Mouse (Mus musculus) brown adipose tissue, adult 24 weeks (tissue): ENCODE results near the gene Tmem56. TPM values are rescaled to one million over a fixed set of nuclear protein-coding genes. Genes with fewer than 3 reads are reported as not detected.

Experiments
- H3K27ac ChIP-seq: fragments of 200-500 bp; replicated peaks from 2 replicates; pipeline ENCODE4 v1.5.1; 2012; ENCODE audit warnings: low read depth, mild to moderate bottlenecking, low read length
- H3K4me1 ChIP-seq: fragments of 200-500 bp; 2 replicates; pipeline ENCODE4 v1.6.1; 2012; ENCODE audit warnings: low read length, mixed read lengths; ENCODE audit not compliant: control insufficient read depth, insufficient read depth, insufficient read length
- H3K4me3 ChIP-seq: fragments of 200-500 bp; 2 replicates; pipeline ENCODE4 v1.5.1; 2012; ENCODE audit warnings: low read depth, mild to moderate bottlenecking, low read length, moderate library complexity; ENCODE audit not compliant: insufficient read depth
- polyA plus RNA-seq: library from polyadenylated mRNA; stranded (reverse); fragments of >200 nt; gene quantifications from 2 replicates; pipeline ENCODE4 v1.2.4, GENCODE M21; 2012; ENCODE audit not compliant: missing spikeins, insufficient read depth, insufficient read length

The Tmem56 gene
- polyA plus RNA-seq, result 2.8 and 8.4 TPM in 2 replicates

DNA sequence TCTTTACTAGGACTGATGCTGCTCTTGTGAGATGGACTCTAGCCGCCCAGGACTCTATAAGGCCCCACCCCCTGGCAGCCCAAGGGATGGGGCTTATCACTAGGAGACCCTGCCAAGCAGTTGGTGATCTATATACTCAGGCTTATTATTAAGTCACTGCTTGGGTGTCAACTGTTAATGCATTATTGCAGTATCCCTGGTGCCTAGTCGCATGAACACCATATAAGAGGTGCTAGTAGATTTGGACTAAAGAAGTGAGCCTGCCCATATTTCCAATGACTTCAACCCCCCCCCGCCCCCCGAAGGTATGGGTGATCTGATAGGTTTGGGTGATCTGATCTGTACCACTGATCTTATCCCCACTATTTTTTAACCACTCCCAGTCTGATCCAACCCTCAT lies at the start of gene Tmem56:
Tmem56 (minus strand) TSS at position 101 of the 400 bp plus-strand sequence.
- Histone ChIP-seq H3K4me1 (no peaks in the 10 kb centered on the region), H3K27ac (no peak within 1 kb of the TSS), H3K4me3 (no peak within 1 kb of the TSS)

DNA sequence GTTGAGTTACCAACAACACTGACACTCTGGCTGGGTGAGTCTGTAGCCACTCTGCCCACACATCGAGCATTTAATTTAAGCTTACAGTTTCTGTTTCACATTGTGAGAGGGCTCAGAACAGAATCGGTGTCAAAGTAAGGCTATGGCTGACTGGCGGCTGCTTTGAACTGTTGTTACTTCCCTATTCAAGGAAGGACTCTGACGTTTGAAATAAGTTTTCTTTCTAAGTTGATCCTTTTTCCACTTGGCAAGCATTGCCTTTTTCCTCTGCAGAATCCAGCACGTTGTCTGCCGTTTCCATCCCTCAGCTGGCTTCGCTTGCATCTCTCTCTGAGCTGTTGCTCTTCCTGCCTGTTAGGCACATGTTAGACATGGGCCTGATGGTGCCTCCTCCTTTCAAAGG lies 47.3 kb upstream of the Tmem56 start:
- Histone ChIP-seq H3K4me3 (peak overlapping the region; percentile 1; the same call in 1 of the 2 replicates), H3K4me1 (0 out of 2 replicates have a peak, but pooled peaks cover 2% of the 10 kb centered on the region), H3K27ac (no peak overlapping the region)

DNA sequence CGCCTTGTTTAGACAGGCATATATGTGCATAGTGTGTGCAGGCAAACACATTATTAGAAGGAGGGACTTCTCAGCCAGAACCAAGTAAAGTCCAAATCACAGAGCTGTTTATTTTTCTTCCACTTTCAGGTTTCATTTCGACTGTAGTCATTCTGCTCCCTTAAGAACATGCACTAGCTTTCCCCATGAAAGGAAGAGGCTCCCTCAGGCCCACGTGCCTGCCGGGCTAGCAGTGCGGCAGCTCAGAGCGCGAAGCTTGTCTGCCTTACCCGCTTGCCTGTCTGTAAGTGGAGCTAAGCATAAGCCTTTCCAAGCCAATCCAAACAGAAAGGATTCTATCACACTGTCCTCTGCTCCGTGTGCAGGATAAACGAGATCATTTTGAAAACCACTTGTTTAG lies 46.7 kb upstream of the Tmem56 start:
- H3K4me3 ChIP-seq, result no peak overlapping the region; the same call in 1 of the 2 replicates
- H3K27ac ChIP-seq, result no peak overlapping the region
- 0 out of 2 replicates have a peak, but pooled peaks cover 2% of the 10 kb centered on the region for H3K4me1 ChIP-seq

DNA sequence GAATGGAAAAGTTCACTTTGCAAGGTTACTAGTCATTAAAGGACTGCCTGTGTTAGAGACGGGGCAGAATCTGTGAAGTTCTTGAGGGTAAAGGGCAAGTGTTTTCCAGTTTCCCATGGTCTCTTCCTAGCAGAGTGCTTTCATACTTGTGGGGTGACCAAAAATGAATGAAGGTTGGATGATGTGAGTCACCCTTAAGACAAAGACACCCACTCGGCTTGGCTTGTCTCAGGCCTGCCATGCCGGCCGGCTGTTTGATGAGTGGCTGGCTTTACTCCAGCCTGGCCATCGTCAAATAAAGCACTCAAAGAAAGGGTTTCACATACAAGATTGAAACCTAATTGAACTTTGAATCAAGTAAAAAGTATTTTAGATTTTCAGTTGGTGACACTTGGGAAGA lies 44.5 kb upstream of the Tmem56 start:
- Histone ChIP-seq H3K4me1 (0 out of 2 replicates have a peak, but pooled peaks cover 2% of the 10 kb centered on the region), H3K27ac (no peak overlapping the region), H3K4me3 (no peak overlapping the region)

GRCm38 (mm10) chr3:121323371-121323770 lies 40.5 kb upstream of the Tmem56 start:
- no peaks in the 10 kb centered on the region for H3K4me1 ChIP-seq
- H3K27ac ChIP-seq, result no peak overlapping the region
- H3K4me3 ChIP-seq, result no peak overlapping the region

DNA sequence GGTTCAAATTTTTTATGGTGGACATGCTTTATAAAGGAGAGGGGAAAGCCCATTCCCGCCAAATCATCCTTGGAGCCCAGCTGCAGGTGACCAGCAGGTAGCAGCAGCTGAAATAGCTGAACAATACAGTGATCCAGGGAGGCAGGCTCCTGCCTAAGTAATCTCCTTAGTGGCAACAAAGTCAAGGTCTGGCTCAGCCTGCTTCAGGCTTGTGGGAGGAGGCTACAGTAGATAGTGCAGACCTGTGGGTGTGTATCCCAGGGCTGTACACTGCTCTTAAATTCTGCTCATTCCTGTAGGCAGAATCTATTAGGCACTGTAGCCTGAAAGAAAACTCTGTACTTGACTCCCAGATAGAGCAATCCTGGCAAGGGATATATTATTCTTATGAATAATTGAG lies 38.0 kb upstream of the Tmem56 start:
- Histone ChIP-seq H3K4me3 (no peak overlapping the region), H3K27ac (no peak overlapping the region), H3K4me1 (no peaks in the 10 kb centered on the region)

DNA sequence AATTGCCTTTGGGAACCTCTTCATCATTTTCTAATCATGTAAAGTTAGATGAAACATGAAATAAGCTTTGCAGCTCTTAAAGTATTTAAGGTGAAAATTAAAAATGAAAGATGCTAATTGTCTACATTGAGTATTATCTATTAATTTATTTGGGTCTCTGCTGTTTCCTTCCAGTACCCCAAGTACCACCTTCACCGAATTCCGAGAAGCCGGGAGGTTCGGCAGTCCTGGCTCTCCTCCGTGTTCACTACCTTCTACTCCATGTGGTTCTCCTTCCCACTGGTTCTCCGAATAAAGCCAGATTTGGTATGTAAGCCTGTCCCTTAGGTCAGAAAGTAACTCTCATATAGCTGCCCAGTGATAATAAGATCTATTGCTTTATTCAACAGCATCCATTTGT lies 37.0 kb upstream of the Tmem56 start:
- Histone ChIP-seq H3K4me1 (no peaks in the 10 kb centered on the region), H3K27ac (no peak overlapping the region), H3K4me3 (no peak overlapping the region)

GRCm38 (mm10) chr3:121315498-121315897 lies 32.6 kb upstream of the Tmem56 start:
- H3K4me1 ChIP-seq, result peaks cover 2% of the 10 kb centered on the region; the same call in 1 of the 2 replicates
- no peak overlapping the region for H3K27ac ChIP-seq
- no peak overlapping the region for H3K4me3 ChIP-seq

DNA sequence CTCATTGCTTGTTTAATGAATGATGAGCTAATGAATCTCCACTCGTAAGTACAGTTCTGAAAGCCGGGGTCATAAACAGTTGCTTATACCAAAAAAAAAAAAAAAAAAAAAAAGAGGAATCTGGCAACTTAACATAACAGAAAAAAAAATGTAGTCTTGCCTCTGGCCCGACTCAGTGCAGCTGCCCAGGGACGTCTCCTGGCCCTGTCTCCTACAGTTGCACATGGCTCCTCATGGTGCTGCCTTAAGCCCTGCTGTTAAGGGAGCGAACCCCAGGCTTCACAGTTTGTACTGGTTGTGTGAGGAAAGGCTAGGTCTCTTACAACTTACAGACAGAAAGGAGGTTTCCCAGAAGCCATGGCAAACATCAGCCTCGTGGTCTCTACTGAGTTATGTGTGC lies 31.3 kb upstream of the Tmem56 start:
- H3K27ac ChIP-seq, result no peak overlapping the region
- H3K4me3 ChIP-seq, result no peak overlapping the region
- peaks cover 2% of the 10 kb centered on the region; the same call in 1 of the 2 replicates for H3K4me1 ChIP-seq

DNA sequence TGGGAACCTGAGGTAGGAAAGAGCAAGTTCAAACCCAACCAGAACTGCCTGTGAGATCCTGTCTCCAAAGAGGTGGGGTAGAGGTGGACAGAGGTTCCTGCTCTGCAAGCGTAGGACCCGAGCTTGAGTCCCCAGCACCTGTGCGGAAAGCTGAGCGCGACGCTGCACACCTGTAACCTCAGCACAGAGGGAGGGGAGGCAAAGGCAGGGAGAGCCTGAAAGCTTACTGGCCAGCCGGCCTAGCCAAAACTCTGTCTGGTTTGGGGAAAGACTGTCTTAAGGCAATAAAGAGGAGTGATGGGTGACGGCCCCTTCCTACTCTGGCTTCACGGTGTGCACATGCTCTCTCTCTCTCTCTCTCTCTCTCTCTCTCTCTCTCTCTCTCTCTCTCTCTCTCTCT lies 30.1 kb upstream of the Tmem56 start:
- Histone ChIP-seq H3K4me3 (no peak overlapping the region), H3K27ac (no peak overlapping the region), H3K4me1 (peaks cover 2% of the 10 kb centered on the region; the same call in 1 of the 2 replicates)

DNA sequence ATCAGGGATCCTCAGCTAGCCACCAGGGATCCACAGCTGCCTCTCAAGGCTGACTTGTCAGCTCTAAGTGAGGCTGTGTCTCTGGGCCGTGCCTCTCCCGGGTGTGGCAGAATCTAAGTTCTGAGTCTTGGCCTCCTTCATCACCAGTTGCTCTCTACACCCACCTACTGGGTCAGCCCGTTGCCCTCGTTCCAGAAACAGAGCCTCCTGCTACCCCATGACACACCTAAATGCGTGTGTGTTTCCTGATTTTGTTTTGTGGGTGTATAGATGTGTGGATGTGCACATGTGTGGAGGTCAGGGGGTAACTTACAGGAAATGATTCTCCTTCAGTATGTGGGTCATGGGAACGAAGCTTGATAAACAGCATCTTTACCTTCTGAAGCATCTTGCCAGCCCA lies 29.5 kb upstream of the Tmem56 start:
- no peak overlapping the region for H3K27ac ChIP-seq
- no peak overlapping the region for H3K4me3 ChIP-seq

GRCm38 (mm10) chr3:121309896-121310714 lies 27.2 kb upstream of the Tmem56 start:
- Histone ChIP-seq H3K27ac (no peak overlapping the region), H3K4me3 (no peak overlapping the region)

More for the DNA sequence above, 29.5 kb upstream of the Tmem56 start:
- H3K4me1 ChIP-seq, result peaks cover 2% of the 10 kb centered on the region; the same call in 1 of the 2 replicates

DNA sequence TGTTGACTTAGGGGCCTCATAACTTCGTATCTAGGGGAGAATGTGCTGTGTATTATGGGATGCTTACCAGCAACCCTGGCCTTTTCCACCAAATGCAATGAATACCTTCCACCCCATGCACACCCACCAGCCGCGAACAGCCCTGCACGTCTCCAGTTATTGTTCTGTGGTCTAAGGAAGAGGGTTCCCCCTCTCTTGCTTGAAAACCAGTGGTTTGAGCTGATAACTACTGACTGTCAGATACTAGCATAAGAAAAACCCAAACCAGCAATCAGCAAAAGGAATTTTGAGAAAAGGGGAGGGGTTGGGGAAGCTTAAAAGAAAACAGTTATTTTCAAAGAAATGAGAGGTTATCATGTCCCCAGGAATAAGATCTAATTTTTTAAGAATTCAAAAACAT lies 26.5 kb upstream of the Tmem56 start:
- H3K4me1 ChIP-seq, result peaks cover 2% of the 10 kb centered on the region; the same call in 1 of the 2 replicates
- H3K4me3 ChIP-seq, result no peak overlapping the region
- no peak overlapping the region for H3K27ac ChIP-seq

More at GRCm38 (mm10) chr3:121309896-121310714, 27.2 kb upstream of the Tmem56 start:
- peaks cover 2% of the 10 kb centered on the region; the same call in 1 of the 2 replicates for H3K4me1 ChIP-seq

- Histone ChIP-seq H3K4me1 (peaks cover 2% of the 10 kb centered on the region; the same call in 1 of the 2 replicates), H3K27ac (no peak overlapping the region), H3K4me3 (no peak overlapping the region)
These were observed 26.0 kb upstream of the Tmem56 start for GRCm38 (mm10) chr3:121308935-121309334.

GRCm38 (mm10) chr3:121307532-121308234 lies 24.8 kb upstream of the Tmem56 start:
- peaks cover 2% of the 10 kb centered on the region; the same call in 1 of the 2 replicates for H3K4me1 ChIP-seq
- no peak overlapping the region for H3K4me3 ChIP-seq

More at GRCm38 (mm10) chr3:121307532-121308234, 24.8 kb upstream of the Tmem56 start:
- H3K27ac ChIP-seq, result no peak overlapping the region
